Mouse (Mus musculus) stomach, embryonic 14.5 days (tissue): ENCODE measurements around the gene Plin4. TPM values are rescaled to one million over a fixed set of nuclear protein-coding genes. Genes with fewer than 3 reads are reported as not detected.
A peak's percentile ranks its signal among the peaks of the same experiment; 100 is the strongest.

Source experiments
- ATAC-seq: fragments of 200-750 bp; cut with Nextera tagmentation; 2 replicates; pipeline ENCODE4 v1.8.0; 2017; ENCODE audit warnings: low read depth, moderate TSS enrichment; ENCODE audit not compliant: insufficient number of reproducible peaks, insufficient read depth, low FRiP score
- H3K27ac ChIP-seq: fragments of 300-500 bp; sonication (generic); 2 replicates; pipeline ENCODE4 v1.5.1; 2014; ENCODE audit warnings: mild to moderate bottlenecking, low read length, moderate library complexity, mixed read lengths
- H3K27me3 ChIP-seq: fragments of 300-500 bp; sonication (generic); 2 replicates; pipeline ENCODE4 v1.6.1; 2014; ENCODE audit warnings: low read length, control low read depth, mixed read lengths; ENCODE audit not compliant: control insufficient read depth, insufficient read depth
- H3K36me3 ChIP-seq: fragments of 300-500 bp; sonication (generic); 2 replicates; pipeline ENCODE4 v1.6.1; 2014; ENCODE audit warnings: mild to moderate bottlenecking, control low read depth, low read length, moderate library complexity, mixed read lengths; ENCODE audit not compliant: control insufficient read depth, insufficient read depth
- H3K4me1 ChIP-seq: fragments of 300-500 bp; sonication (generic); 2 replicates; pipeline ENCODE4 v1.6.1; 2014; ENCODE audit warnings: low read length, control low read depth, mixed read lengths; ENCODE audit not compliant: control insufficient read depth, insufficient read depth
- H3K4me2 ChIP-seq: fragments of 300-500 bp; sonication (generic); replicated peaks from 2 replicates; pipeline ENCODE4 v1.6.1; 2014; ENCODE audit warnings: low read depth, low read length, control low read depth
- H3K4me3 ChIP-seq: fragments of 300-500 bp; sonication (generic); 2 replicates; pipeline ENCODE4 v1.5.1; 2014; ENCODE audit warnings: low read depth, low read length, control low read depth
- H3K9ac ChIP-seq: fragments of 300-500 bp; sonication (generic); replicated peaks from 2 replicates; pipeline ENCODE4 v1.6.1; 2014; ENCODE audit warnings: low read depth, mild to moderate bottlenecking, control low read depth, low read length, moderate library complexity, mixed read lengths
- H3K9me3 ChIP-seq: fragments of 300-500 bp; sonication (generic); 2 replicates; pipeline ENCODE4 v1.6.1; 2016; ENCODE audit warnings: low read depth, low read length, control low read depth; ENCODE audit not compliant: control insufficient read depth
- WGBS: fragments of 180-500 bp; shearing (Covaris S2); extraction: QIAGEN DNeasy Blood & Tissue Kit; methylation state at CpG from one replicate; pipeline ENCODE4 v1.1.7; 2014; 5-methylcytosine and 5-hydroxymethylcytosine counted together
- polyA plus RNA-seq: library from polyadenylated mRNA; unstranded; fragments of >200 nt; fragmentation: Nextera tagmentation; extraction: Ambion mirVana; gene quantifications from 2 replicates; pipeline ENCODE4 v1.2.1, GENCODE M21; 2014

Plin4 gene
- polyA plus RNA-seq, 1 experiment from 2014 or later, result 0.27 TPM

DNA sequence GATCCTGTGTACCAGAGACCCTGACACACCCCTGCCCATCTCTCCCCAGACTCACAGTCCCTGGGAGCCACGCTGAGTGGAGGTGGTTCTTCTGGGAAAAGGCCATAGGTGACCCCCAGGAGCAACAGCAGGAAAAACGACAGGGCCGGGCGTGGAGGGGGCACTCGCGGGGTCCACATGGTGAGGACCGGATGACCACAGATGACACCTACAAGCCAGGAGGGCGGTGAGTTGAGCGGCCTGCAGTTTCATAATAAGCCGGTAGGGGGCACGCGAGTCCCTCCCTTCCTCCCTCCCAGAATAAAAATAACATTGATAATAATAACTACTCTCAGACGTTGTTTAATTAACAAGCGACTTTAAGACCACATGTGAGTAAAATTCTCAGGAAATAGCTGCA lies 23.1 kb upstream of the Plin4 start:
- H3K27ac ChIP-seq, result no peak overlapping the region
- 6% methylated on average over 14 of the region's 14 CpGs for WGBS
- H3K9me3 ChIP-seq, result no peaks in the 10 kb centered on the region
- no peak overlapping the region for H3K4me3 ChIP-seq
- no peaks in the 10 kb centered on the region for H3K36me3 ChIP-seq
- no peaks in the 10 kb centered on the region for H3K27me3 ChIP-seq
- ATAC-seq, result no peak
- H3K4me1 ChIP-seq, result peaks cover 10% of the 10 kb centered on the region; the same call in 1 of the 2 replicates
- no peak overlapping the region for H3K9ac ChIP-seq
- no peak overlapping the region for H3K4me2 ChIP-seq

DNA sequence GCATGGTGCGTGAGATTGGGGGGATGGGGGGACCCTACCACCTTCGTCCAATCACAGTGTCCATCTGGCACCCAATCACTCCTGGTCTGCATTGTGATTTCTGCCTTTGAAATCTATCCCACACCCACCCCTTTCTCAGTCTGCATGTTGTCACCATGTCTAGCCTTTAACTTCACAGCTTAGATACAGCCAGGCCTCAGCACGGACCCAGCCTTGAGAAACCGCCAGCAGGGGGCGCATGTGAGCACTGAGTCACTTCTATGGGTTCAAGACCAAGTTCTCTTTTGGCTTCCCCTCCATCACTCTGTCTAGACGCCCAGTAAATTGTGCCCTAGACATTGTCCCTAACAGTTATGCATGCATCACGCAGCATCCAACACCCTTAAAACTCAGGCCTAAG lies 22.2 kb upstream of the Plin4 start:
- H3K4me3 ChIP-seq, result no peak overlapping the region
- no peaks in the 10 kb centered on the region for H3K9me3 ChIP-seq
- H3K27ac ChIP-seq, result no peak overlapping the region
- H3K27me3 ChIP-seq, result no peaks in the 10 kb centered on the region
- H3K4me2 ChIP-seq, result no peak overlapping the region
- WGBS, result 42% methylated on average over 7 of the region's 7 CpGs
- no peaks in the 10 kb centered on the region for H3K36me3 ChIP-seq
- peaks cover 10% of the 10 kb centered on the region; the same call in 1 of the 2 replicates for H3K4me1 ChIP-seq
- no peak for ATAC-seq
- H3K9ac ChIP-seq, result no peak overlapping the region

DNA sequence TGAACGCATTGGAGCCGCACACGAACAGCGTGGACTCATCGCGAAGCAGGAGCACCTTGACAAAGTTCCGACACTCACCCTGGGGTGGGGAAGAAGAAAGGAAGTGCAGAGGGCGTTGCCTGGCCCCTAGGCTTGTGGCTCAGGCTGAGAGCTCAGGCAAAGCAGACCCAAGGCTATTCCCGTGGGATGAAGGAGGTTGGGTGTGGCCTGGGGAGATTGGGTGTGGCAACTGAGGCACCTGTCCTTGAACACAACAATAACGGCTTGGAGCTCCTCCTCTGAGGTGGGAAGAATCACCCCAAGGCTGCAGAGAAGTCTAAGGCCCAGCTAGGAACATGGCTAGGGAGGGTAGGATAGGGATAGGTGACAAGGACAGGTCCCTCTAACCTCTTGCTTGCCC lies 21.5 kb upstream of the Plin4 start:
- H3K27me3 ChIP-seq, result no peaks in the 10 kb centered on the region
- H3K4me3 ChIP-seq, result no peak overlapping the region
- no peak overlapping the region for H3K9ac ChIP-seq
- no peaks in the 10 kb centered on the region for H3K9me3 ChIP-seq
- H3K36me3 ChIP-seq, result no peaks in the 10 kb centered on the region
- H3K4me2 ChIP-seq, result no peak overlapping the region
- WGBS, result 94% methylated on average over 10 of the region's 10 CpGs
- ATAC-seq, result no peak
- peaks cover 10% of the 10 kb centered on the region; the same call in 1 of the 2 replicates for H3K4me1 ChIP-seq
- H3K27ac ChIP-seq, result no peak overlapping the region

DNA sequence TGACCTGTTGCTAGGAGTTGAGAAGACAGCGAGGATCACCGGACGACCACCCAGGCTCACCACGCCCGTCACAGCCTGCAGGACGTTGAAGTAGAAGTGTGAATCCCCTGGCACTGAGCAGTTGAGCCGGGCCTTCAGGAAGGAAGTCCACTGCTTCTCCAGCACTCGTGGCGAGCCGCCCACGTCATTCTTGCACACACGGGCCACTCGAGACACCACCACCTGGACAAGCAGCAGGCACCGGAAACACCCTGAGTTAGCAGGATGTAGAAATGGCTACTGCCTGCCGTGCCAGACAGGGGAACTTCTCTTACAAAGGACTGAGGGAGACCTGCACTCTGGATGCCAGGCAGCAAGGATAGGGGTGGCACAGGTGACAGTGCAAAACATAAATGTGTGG lies 18.6 kb upstream of the Plin4 start:
- Histone ChIP-seq H3K27me3 (peaks cover 5% of the 10 kb centered on the region), H3K27ac (no peak overlapping the region)
- 79% methylated on average over 15 of the region's 15 CpGs for whole genome bisulfite sequencing

DNA sequence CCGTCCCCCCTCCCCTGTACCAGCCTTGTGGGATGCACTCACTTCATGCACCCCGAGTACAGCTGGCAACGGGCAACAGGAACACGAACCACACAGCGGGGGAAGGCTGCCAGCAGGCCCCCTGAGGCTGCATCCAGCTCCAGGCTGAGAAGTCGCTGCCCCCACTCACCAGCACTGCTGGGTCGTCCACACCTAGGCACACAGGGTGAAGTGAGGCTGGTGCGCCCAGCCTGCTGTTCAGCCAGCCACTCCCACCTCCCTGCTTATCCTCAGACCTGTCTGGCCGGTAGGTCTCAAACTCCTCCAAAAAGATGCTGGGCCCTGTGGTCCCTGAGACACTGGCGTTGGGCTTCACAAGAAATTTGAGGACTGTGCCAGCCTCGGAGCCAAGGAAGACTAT lies 16.6 kb upstream of the Plin4 start:
- WGBS, result 78% methylated on average over 11 of the region's 11 CpGs
- Histone ChIP-seq H3K9ac (no peak overlapping the region), H3K9me3 (peaks cover 10% of the 10 kb centered on the region), H3K4me2 (no peak overlapping the region), H3K36me3 (no peaks in the 10 kb centered on the region), H3K4me3 (no peak overlapping the region), H3K27me3 (peaks cover 11% of the 10 kb centered on the region), H3K27ac (no peak overlapping the region), H3K4me1 (no peaks in the 10 kb centered on the region)
- no peak for ATAC-seq

More for the DNA sequence above, 18.6 kb upstream of the Plin4 start:
- Histone ChIP-seq H3K4me3 (no peak overlapping the region), H3K36me3 (no peaks in the 10 kb centered on the region), H3K4me2 (no peak overlapping the region), H3K9me3 (no peaks in the 10 kb centered on the region), H3K4me1 (no peaks in the 10 kb centered on the region), H3K9ac (no peak overlapping the region)
- no peak for ATAC-seq

DNA sequence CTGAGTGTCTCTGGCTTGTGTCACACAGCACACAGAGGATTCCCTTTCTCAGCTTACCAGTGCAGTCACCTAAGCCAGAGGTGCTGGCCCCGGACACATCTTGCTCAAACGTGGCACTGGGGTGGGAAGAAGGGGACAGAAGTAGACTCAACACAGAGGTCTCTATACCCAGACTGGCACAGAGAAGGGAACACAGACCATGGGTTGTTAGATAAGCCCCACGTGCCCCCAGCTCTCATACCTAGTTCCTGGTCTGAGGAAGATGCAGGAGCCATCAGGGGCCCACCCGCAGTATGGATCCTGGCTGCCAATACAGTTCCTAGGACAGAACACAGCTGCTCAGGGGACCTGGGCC lies 15.7 kb upstream of the Plin4 start:
- Histone ChIP-seq H3K4me1 (no peaks in the 10 kb centered on the region), H3K4me3 (no peak overlapping the region), H3K9ac (no peak overlapping the region), H3K36me3 (no peaks in the 10 kb centered on the region), H3K4me2 (no peak overlapping the region), H3K27ac (no peak overlapping the region), H3K27me3 (peaks cover 21% of the 10 kb centered on the region), H3K9me3 (peaks cover 10% of the 10 kb centered on the region)
- no peak for ATAC-seq
- WGBS, result 80% methylated on average over 4 of the region's 4 CpGs

DNA sequence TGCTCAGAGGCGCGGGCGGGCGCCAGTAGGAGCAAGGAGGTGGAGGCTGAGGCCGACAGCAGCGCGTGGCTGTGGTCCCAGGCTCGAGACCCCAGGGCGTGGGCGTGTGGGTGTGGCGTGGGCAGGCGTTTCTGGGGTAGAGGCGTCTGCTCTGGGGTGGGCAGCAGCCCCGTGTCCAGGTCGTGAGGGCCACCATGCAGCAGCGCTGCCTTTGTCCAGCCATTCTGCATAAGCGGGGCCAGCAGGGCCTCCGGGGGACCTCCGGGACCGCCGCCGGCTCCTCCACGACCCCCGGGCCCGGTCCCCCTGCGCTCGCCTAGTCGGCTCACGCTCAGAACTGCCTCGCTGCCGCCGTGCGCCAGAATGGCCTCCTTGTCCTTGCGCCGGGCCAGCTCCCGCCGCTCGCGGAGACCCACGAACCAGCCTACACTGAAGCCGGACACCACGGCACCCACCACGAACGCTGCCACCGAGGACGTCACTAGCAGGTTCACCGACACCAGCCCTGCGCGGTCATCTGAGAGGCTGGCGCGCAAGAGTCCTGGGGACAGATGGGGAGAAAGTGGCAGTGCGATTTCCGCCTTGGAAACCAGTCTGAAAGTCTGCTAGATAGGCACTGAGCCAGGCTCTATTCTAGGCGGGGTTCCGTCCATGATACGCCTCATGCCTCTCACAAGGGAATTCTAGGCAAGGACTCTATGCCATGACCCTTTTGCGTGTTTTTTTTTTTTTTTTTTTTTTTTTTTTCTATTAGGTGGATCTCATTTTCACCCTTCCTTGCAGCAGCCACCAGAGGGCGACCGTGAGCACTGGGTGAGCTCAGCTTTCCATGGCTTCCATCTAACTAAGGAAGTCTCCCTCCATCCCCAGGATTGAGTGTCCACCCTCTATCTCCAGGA lies 15.0 kb upstream of the Plin4 start:
- no peak; the same call in 1 of the 2 replicates for ATAC-seq
- Histone ChIP-seq H3K9ac (peak overlapping the region; percentile 33), H3K4me1 (peaks cover 3% of the 10 kb centered on the region; the same call in 1 of the 2 replicates), H3K4me3 (peak overlapping the region; percentile 38), H3K9me3 (peaks cover 10% of the 10 kb centered on the region), H3K27ac (no peak overlapping the region), H3K4me2 (peak overlapping the region; percentile 83), H3K36me3 (no peaks in the 10 kb centered on the region), H3K27me3 (peaks cover 27% of the 10 kb centered on the region)
- WGBS, result 9% methylated on average over 58 of the region's 59 CpGs

DNA sequence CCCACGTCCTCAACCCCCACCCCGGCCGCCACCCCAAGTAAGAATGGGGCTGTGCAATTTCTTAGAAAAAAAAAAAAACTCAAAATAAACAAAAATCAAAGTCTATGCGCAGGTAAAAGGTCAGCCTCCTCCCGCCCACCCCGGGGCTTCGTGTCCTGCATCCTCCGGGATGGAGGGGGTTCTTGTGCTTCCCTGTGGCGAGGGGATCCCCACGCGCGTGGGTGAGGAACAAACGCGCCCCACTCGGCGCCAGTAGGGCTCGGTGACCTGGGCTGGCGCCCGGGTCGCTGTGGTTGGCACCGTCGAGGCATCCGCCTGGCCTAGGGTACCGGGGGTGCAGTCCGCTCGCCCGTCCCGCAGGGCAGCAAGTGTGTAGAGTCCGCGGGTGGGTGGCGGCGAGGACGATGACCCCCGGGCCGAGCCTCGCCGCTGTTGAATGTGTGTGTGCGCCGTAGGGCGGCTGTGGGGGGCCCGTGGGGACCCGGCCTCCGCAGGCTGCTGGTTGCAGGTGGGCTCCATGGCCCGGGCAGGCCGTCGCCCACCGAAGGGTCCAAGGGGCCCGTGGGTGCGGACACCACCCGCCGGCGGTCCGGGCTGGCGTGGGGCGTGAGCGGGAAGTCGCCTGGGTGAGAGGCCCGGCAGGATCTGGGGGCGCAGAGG lies 14.2 kb upstream of the Plin4 start:
- ATAC-seq, result no peak
- Histone ChIP-seq H3K27ac (no peak overlapping the region), H3K4me1 (peaks cover 3% of the 10 kb centered on the region; the same call in 1 of the 2 replicates), H3K4me2 (peak overlapping the region; percentile 83), H3K9ac (peak overlapping the region; percentile 33; the same call in 1 of the 2 replicates), H3K4me3 (peak overlapping the region; percentile 38), H3K9me3 (peaks cover 10% of the 10 kb centered on the region), H3K36me3 (no peaks in the 10 kb centered on the region), H3K27me3 (peaks cover 29% of the 10 kb centered on the region)
- WGBS, result 37% methylated on average over 58 of the region's 59 CpGs
